Mouse (Mus musculus) naive thymus-derived CD4-positive, alpha-beta T cell, adult 2 months (primary cell): ENCODE results near the gene 1500009L16Rik.
A peak's percentile ranks its signal among the peaks of the same experiment; 100 is the strongest.

Experiments used
- DNase-seq: peaks from one replicate; pipeline ENCODE4 v3.0.0-alpha.2; 2011; ENCODE audit warnings: low read depth

Gene 1500009L16Rik

GRCm38 (mm10) chr10:83722579-83723031 lies at the start of gene 1500009L16Rik:
TSS of gene 1500009L16Rik (plus strand) at chr10:83722865.
- DNase-seq, result peak; percentile 57

GRCm38 (mm10) chr10:83681334-83681733 lies 41.3 kb upstream of the 1500009L16Rik start:
- DNase-seq, result no peak

- DNase-seq, result peak; percentile 17
Measured at GRCm38 (mm10) chr10:83688215-83688614, 34.5 kb upstream of the 1500009L16Rik start.

GRCm38 (mm10) chr10:83692175-83692895 lies 30.3 kb upstream of the 1500009L16Rik start:
- no peak for DNase-seq

- DNase-seq, result no peak
Measured at GRCm38 (mm10) chr10:83696226-83696625, 26.4 kb upstream of the 1500009L16Rik start.

GRCm38 (mm10) chr10:83706628-83707027 lies 16.0 kb upstream of the 1500009L16Rik start:
- DNase-seq, result no peak

- DNase-seq, result no peak
Measured at GRCm38 (mm10) chr10:83709920-83710319, 12.7 kb upstream of the 1500009L16Rik start.

- DNase-seq, result no peak
Measured at GRCm38 (mm10) chr10:83711769-83712168, 10.9 kb upstream of the 1500009L16Rik start.

- peak; percentile 64 for DNase-seq
Measured at GRCm38 (mm10) chr10:83718855-83719474, 3.7 kb upstream of the 1500009L16Rik start.

- DNase-seq, result peak; percentile 21
Measured at GRCm38 (mm10) chr10:83723055-83723454, 390 bp downstream of the 1500009L16Rik start.

- peak; percentile 25 for DNase-seq
Measured at GRCm38 (mm10) chr10:83724351-83725059, 1.8 kb downstream of the 1500009L16Rik start.

GRCm38 (mm10) chr10:83726164-83726563 lies 3.5 kb downstream of the 1500009L16Rik start:
- DNase-seq, result no peak

- DNase-seq, result no peak
Measured at GRCm38 (mm10) chr10:83727846-83728245, 5.2 kb downstream of the 1500009L16Rik start.

- no peak for DNase-seq
Measured at GRCm38 (mm10) chr10:83728529-83728928, 5.9 kb downstream of the 1500009L16Rik start.

GRCm38 (mm10) chr10:83729076-83729475 lies 6.4 kb downstream of the 1500009L16Rik start:
- DNase-seq, result no peak

GRCm38 (mm10) chr10:83729492-83729891 lies 6.8 kb downstream of the 1500009L16Rik start:
- DNase-seq, result peak; percentile 86

- no peak for DNase-seq
Measured at GRCm38 (mm10) chr10:83733725-83734124, 11.1 kb downstream of the 1500009L16Rik start.

GRCm38 (mm10) chr10:83738996-83739655 lies 16.5 kb downstream of the 1500009L16Rik start:
- DNase-seq, result no peak

GRCm38 (mm10) chr10:83744656-83745055 lies 22.0 kb downstream of the 1500009L16Rik start:
- no peak for DNase-seq

- no peak for DNase-seq
Measured at GRCm38 (mm10) chr10:83753056-83753455, 30.4 kb downstream of the 1500009L16Rik start.

GRCm38 (mm10) chr10:83757343-83757962 lies 34.8 kb downstream of the 1500009L16Rik start:
- no peak for DNase-seq

- no peak for DNase-seq
Measured at GRCm38 (mm10) chr10:83758732-83759131, 36.1 kb downstream of the 1500009L16Rik start.
